Mouse (Mus musculus) olfactory bulb, adult 2 months (tissue): Measurements from ENCODE around the gene Hephl1.

ENCODE experiments used
- CTCF ChIP-seq: fragments of 200-500 bp; IDR thresholded peaks from 2 replicates; pipeline ENCODE4 v1.5.1; 2012; ENCODE audit warnings: low read depth, mild to moderate bottlenecking, low read length, moderate library complexity; ENCODE audit not compliant: insufficient read depth
- POLR2A ChIP-seq: fragments of 200-500 bp; IDR thresholded peaks from 2 replicates; pipeline ENCODE4 v1.6.1; 2012; ENCODE audit warnings: mild to moderate bottlenecking, low read depth, low read length, moderate library complexity; ENCODE audit not compliant: insufficient read depth

DNA sequence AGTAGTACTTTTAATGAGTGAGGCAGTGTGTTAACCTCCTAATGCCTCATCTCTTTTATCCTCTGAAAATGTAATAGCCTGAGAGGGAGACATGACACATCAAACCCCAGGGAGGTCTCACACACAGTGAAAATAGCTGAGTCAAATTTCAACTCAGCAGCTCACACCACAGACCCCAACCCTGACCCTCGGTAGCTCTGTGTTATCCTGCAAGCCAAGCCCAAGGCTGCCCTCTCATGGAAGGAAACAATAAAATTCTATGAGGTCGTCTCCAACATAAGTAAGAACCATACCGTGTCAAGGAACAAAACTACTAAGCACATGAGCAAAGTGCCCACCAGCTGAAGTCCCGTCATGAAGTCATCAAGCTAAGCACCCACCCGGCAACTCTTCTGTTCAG, 8.3 kb upstream of the Hephl1 start:
- TF ChIP-seq CTCF = no peak
- TF ChIP-seq POLR2A = no peak
